Mouse (Mus musculus) myocyte (in vitro differentiated cells): ENCODE measurements around the gene Phb2.

Experiments used
- CEBPB ChIP-seq: IDR thresholded peaks from 2 replicates; pipeline ENCODE4 v1.6.1; 2011; ENCODE audit warnings: mild to moderate bottlenecking, moderate library complexity; ENCODE audit not compliant: poor library complexity, insufficient read depth, severe bottlenecking
- E2F4 ChIP-seq: IDR thresholded peaks from one replicate; pipeline ENCODE4 v1.6.1; 2011; ENCODE audit warnings: mild to moderate bottlenecking, control low read depth, moderate library complexity; ENCODE audit not compliant: insufficient read depth
- MAX ChIP-seq: IDR thresholded peaks from one replicate; pipeline ENCODE4 v1.6.1; 2011; ENCODE audit warnings: low read depth, mild to moderate bottlenecking, control low read depth
- MYOG ChIP-seq, 3 experiments: IDR thresholded peaks; one replicate each; pipeline ENCODE4 v1.6.1; 2011; ENCODE audit warnings: control low read depth in 2 of 3, low read depth in 2 of 3, mild to moderate bottlenecking in 2 of 3; ENCODE audit not compliant: insufficient read length in 2 of 3, control insufficient read depth in 1 of 3, insufficient read depth in 1 of 3
- POLR2A ChIP-seq: IDR thresholded peaks from one replicate; pipeline ENCODE4 v1.6.1; 2011; ENCODE audit warnings: low read depth, mild to moderate bottlenecking, control low read depth, moderate library complexity; ENCODE audit not compliant: insufficient read length
- POLR2AphosphoS2 ChIP-seq: IDR thresholded peaks from one replicate; pipeline ENCODE4 v1.6.1; 2011; ENCODE audit warnings: low read depth, control low read depth; ENCODE audit not compliant: insufficient read length
- REST ChIP-seq: IDR thresholded peaks from one replicate; pipeline ENCODE4 v1.6.1; 2011; ENCODE audit warnings: mild to moderate bottlenecking, control low read depth, moderate library complexity; ENCODE audit not compliant: insufficient read depth, insufficient read length
- SRF ChIP-seq: IDR thresholded peaks from one replicate; pipeline ENCODE4 v1.6.1; 2011; ENCODE audit warnings: low read depth; ENCODE audit not compliant: control insufficient read depth, insufficient read length
- TCF12 ChIP-seq: IDR thresholded peaks from one replicate; pipeline ENCODE4 v1.6.1; 2011; ENCODE audit warnings: mild to moderate bottlenecking, control low read depth; ENCODE audit not compliant: poor library complexity, insufficient read depth, severe bottlenecking
- TCF3 ChIP-seq: IDR thresholded peaks from one replicate; pipeline ENCODE4 v1.6.1; 2011; ENCODE audit warnings: low read depth, control low read depth; ENCODE audit not compliant: insufficient read length
- USF1 ChIP-seq: IDR thresholded peaks from one replicate; pipeline ENCODE4 v1.6.1; 2011; ENCODE audit warnings: low read depth, mild to moderate bottlenecking, control low read depth, moderate library complexity

- TF ChIP-seq E2F4 (no peak), POLR2A (no peak), MAX (no peak), POLR2AphosphoS2 (no peak), REST (no peak), USF1 (no peak), CEBPB (no peak), SRF (no peak), TCF3 (no peak), TCF12 (no peak), MYOG (IDR thresholded peaks at IDR 0.05; ENCODE audit: control insufficient read depth in 1 of 3, insufficient read depth in 1 of 3, insufficient read length in 2 of 3, low read depth in 2 of 3) (no peak)
Observed at GRCm38 (mm10) chr6:124717968-124718367, 5.8 kb downstream of the Phb2 start.
